Mouse (Mus musculus) myocyte (in vitro differentiated cells): ENCODE data around the gene Fbxo41.

Experiments used
- E2F4 ChIP-seq: IDR thresholded peaks from one replicate; pipeline ENCODE4 v1.6.1; 2011; ENCODE audit warnings: mild to moderate bottlenecking, control low read depth, moderate library complexity; ENCODE audit not compliant: insufficient read depth
- MAX ChIP-seq: IDR thresholded peaks from one replicate; pipeline ENCODE4 v1.6.1; 2011; ENCODE audit warnings: low read depth, mild to moderate bottlenecking, control low read depth
- MYOG ChIP-seq, 3 experiments: IDR thresholded peaks; one replicate each; pipeline ENCODE4 v1.6.1; 2011; ENCODE audit warnings: control low read depth in 2 of 3, low read depth in 2 of 3, mild to moderate bottlenecking in 2 of 3; ENCODE audit not compliant: insufficient read length in 2 of 3, control insufficient read depth in 1 of 3, insufficient read depth in 1 of 3
- POLR2A ChIP-seq: IDR thresholded peaks from one replicate; pipeline ENCODE4 v1.6.1; 2011; ENCODE audit warnings: low read depth, mild to moderate bottlenecking, control low read depth, moderate library complexity; ENCODE audit not compliant: insufficient read length
- POLR2AphosphoS2 ChIP-seq: IDR thresholded peaks from one replicate; pipeline ENCODE4 v1.6.1; 2011; ENCODE audit warnings: low read depth, control low read depth; ENCODE audit not compliant: insufficient read length
- TCF12 ChIP-seq: IDR thresholded peaks from one replicate; pipeline ENCODE4 v1.6.1; 2011; ENCODE audit warnings: mild to moderate bottlenecking, control low read depth; ENCODE audit not compliant: poor library complexity, insufficient read depth, severe bottlenecking
- TCF3 ChIP-seq: IDR thresholded peaks from one replicate; pipeline ENCODE4 v1.6.1; 2011; ENCODE audit warnings: low read depth, control low read depth; ENCODE audit not compliant: insufficient read length
- USF1 ChIP-seq: IDR thresholded peaks from one replicate; pipeline ENCODE4 v1.6.1; 2011; ENCODE audit warnings: low read depth, mild to moderate bottlenecking, control low read depth, moderate library complexity

DNA sequence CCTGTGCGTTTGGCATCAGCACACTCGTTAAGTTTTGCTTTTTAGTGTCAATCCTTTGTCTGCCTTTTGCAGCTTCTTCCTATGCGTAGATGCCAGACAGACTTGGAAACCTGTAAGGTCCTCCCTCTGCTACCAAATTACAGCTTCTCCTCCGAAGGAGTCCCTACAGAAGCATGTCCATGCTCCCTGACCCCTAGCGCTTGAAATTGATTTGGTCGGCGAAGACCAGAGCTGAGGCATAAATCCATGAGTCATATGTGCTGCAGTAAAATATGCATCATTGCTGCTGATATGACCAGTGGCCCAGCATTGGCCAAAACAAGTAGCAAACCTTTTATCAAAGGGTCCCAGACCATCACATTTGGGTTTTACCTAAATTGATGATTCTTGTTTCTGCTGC lies 50.0 kb downstream of the Fbxo41 start:
- no peak for TF ChIP-seq POLR2A
- TF ChIP-seq MYOG (IDR thresholded peaks at IDR 0.05; ENCODE audit: control insufficient read depth in 1 of 3, insufficient read depth in 1 of 3, insufficient read length in 2 of 3, low read depth in 2 of 3): no peak
- no peak for TF ChIP-seq POLR2AphosphoS2
- no peak for TF ChIP-seq TCF3
- no peak for TF ChIP-seq USF1
- no peak for TF ChIP-seq MAX
- TF ChIP-seq TCF12: no peak
- no peak for TF ChIP-seq E2F4
